Mouse (Mus musculus) neural tube, embryonic 13.5 days (tissue): ENCODE results near the gene Prpf31. TPM values are rescaled to one million over a fixed set of nuclear protein-coding genes. Genes with fewer than 3 reads are reported as not detected.
"Not testable (repeated sequence)": the region's sequence is repeated elsewhere in the genome, so short reads cannot be mapped to it uniquely, and the experiment has no call there.

Experiments used
- ATAC-seq: fragments of 200-750 bp; cut with Nextera tagmentation; 2 replicates; pipeline ENCODE4 v1.8.0; 2017; ENCODE audit warnings: low read depth, mild to moderate bottlenecking, moderate TSS enrichment, moderate library complexity
- H3K27ac ChIP-seq: fragments of 300-500 bp; sonication (generic); replicated peaks from 2 replicates; pipeline ENCODE4 v1.5.1; 2015; ENCODE audit warnings: moderate library complexity, mild to moderate bottlenecking, inconsistent platforms
- H3K27me3 ChIP-seq: fragments of 300-500 bp; sonication (generic); 2 replicates; pipeline ENCODE4 v1.6.1; 2015; ENCODE audit warnings: mild to moderate bottlenecking, inconsistent platforms
- H3K36me3 ChIP-seq: fragments of 300-500 bp; sonication (generic); 2 replicates; pipeline ENCODE4 v1.6.1; 2015; ENCODE audit warnings: mild to moderate bottlenecking, inconsistent platforms
- H3K4me1 ChIP-seq: fragments of 300-500 bp; sonication (generic); replicated peaks from 2 replicates; pipeline ENCODE4 v1.6.1; 2015; ENCODE audit warnings: inconsistent platforms
- H3K4me2 ChIP-seq: fragments of 300-500 bp; sonication (generic); 2 replicates; pipeline ENCODE4 v1.6.1; 2015; ENCODE audit warnings: inconsistent platforms, mild to moderate bottlenecking, moderate library complexity
- H3K4me3 ChIP-seq: fragments of 300-500 bp; sonication (generic); 2 replicates; pipeline ENCODE4 v1.5.1; 2015; ENCODE audit warnings: mild to moderate bottlenecking, inconsistent platforms
- H3K9ac ChIP-seq: fragments of 300-500 bp; sonication (generic); 2 replicates; pipeline ENCODE4 v1.6.1; 2015; ENCODE audit warnings: moderate library complexity, mild to moderate bottlenecking, inconsistent platforms
- H3K9me3 ChIP-seq: fragments of 300-500 bp; sonication (generic); 2 replicates; pipeline ENCODE4 v1.6.1; 2016; ENCODE audit warnings: inconsistent platforms
- WGBS: fragments of 180-500 bp; shearing (Covaris S2); methylation state at CpG from one replicate; pipeline ENCODE4 v1.1.7; 2015; 5-methylcytosine and 5-hydroxymethylcytosine counted together
- polyA plus RNA-seq: library from polyadenylated mRNA; unstranded; fragments of >200 nt; fragmentation: Nextera tagmentation; extraction: Ambion mirVana; gene quantifications from 2 replicates; pipeline ENCODE4 v1.2.1, GENCODE M21; 2015

The Prpf31 gene
- polyA plus RNA-seq, result 98.6 and 100 TPM in 2 replicates

DNA sequence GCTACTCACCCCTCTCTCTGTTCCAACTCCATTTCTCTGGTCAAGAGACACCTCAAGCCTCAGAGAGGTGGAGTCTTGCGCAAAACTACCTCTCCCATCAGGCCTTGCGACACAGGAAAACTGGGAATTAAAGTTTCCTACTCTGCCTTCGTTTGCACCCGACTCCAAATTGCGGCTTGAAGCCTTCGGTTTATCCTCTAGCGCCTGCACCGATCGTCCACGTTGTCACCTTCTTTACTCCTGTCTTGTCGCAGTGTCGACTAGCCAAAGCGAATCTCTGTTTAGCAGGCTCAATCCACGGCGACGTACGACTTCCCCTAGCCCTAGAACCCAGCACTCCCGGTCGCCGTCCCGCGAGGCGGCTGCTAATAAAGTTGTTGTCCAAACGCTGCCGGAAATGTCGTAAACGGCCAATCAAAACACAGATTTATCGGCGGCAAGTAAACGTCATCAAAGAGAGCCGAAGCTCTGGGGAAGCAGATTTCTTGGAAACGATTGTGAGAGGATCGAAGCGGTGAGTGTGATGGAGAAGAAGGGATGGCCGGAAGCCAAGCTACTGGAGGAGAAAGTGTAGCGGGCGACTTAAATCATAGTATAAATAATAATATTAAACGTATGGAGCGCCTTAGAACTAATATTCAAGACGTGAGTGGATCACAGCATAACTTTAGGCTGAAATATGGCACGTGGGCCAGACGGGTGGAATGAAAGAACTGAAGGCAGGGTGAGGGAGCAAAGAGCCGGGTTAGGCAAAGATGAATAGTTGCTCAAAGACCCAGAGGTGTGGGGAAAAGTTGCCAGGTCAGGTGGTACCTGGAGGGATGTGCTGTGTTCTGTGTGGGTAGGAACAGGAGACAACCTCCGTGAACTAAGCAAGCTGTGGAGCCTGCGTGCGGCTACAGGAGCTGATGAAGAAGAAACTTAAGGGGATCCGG is at the start of gene Prpf31, which contains the start of gene Tfpt:
Gene Prpf31 (plus strand): TSS at position 443 of the 935 bp plus-strand sequence.
Gene Tfpt (minus strand): TSS at position 387 of the 935 bp plus-strand sequence.
- Histone ChIP-seq H3K4me2 (peak within 1 kb of the TSS; percentile 99), H3K36me3 (peaks cover 35% of the 10 kb centered on the region), H3K9me3 (no peaks in the 10 kb centered on the region), H3K9ac (peak within 1 kb of the TSS; percentile 89), H3K27me3 (no peaks in the 10 kb centered on the region), H3K27ac (peak within 1 kb of the TSS; percentile 84), H3K4me1 (peaks cover 38% of the 10 kb centered on the region), H3K4me3 (peak within 1 kb of the TSS; percentile 73)
- WGBS, result under 1% methylated on average over 47 of the region's 47 CpGs
- ATAC-seq, result peak; percentile 85

- H3K27ac ChIP-seq, result no peak overlapping the region
- no peak for ATAC-seq
- H3K27me3 ChIP-seq, result no peaks in the 10 kb centered on the region
- H3K9ac ChIP-seq, result no peak overlapping the region
- H3K4me1 ChIP-seq, result no peaks in the 10 kb centered on the region
- WGBS, result 46% methylated on average over 2 of the region's 2 CpGs
- no peak overlapping the region for H3K4me3 ChIP-seq
- H3K9me3 ChIP-seq, result no peaks in the 10 kb centered on the region
- H3K4me2 ChIP-seq, result no peak overlapping the region
- no peaks in the 10 kb centered on the region for H3K36me3 ChIP-seq
Measured at GRCm38 (mm10) chr7:3580029-3580428, 49.8 kb upstream of the Prpf31 start.

- no peak for ATAC-seq
- no peak overlapping the region for H3K27ac ChIP-seq
Measured at GRCm38 (mm10) chr7:3585763-3586162, 44.0 kb upstream of the Prpf31 start.

GRCm38 (mm10) chr7:3586255-3586654 is 43.5 kb upstream of the Prpf31 start:
- ATAC-seq, result no peak

More at GRCm38 (mm10) chr7:3585763-3586162, 44.0 kb upstream of the Prpf31 start:
- Histone ChIP-seq H3K4me3 (no peak overlapping the region), H3K36me3 (no peaks in the 10 kb centered on the region), H3K4me2 (no peak overlapping the region), H3K9me3 (no peaks in the 10 kb centered on the region), H3K27me3 (no peaks in the 10 kb centered on the region), H3K9ac (no peak overlapping the region), H3K4me1 (no peaks in the 10 kb centered on the region)
- 19% methylated on average over 6 of the region's 6 CpGs for WGBS

GRCm38 (mm10) chr7:3587292-3587691 is 42.5 kb upstream of the Prpf31 start:
- Histone ChIP-seq H3K36me3 (no peaks in the 10 kb centered on the region), H3K27me3 (no peaks in the 10 kb centered on the region), H3K9ac (no peak overlapping the region), H3K9me3 (no peaks in the 10 kb centered on the region), H3K4me3 (no peak overlapping the region), H3K4me2 (no peak overlapping the region), H3K27ac (no peak overlapping the region), H3K4me1 (no peaks in the 10 kb centered on the region)
- ATAC-seq, result no peak
- WGBS, result 80% methylated on average over 1 of the region's 1 CpGs

More at GRCm38 (mm10) chr7:3586255-3586654, 43.5 kb upstream of the Prpf31 start:
- H3K36me3 ChIP-seq, result no peaks in the 10 kb centered on the region
- no peak overlapping the region for H3K9ac ChIP-seq
- no peak overlapping the region for H3K4me3 ChIP-seq
- no peaks in the 10 kb centered on the region for H3K9me3 ChIP-seq
- no peak overlapping the region for H3K27ac ChIP-seq
- 4% methylated on average over 5 of the region's 5 CpGs for WGBS
- no peaks in the 10 kb centered on the region for H3K27me3 ChIP-seq
- H3K4me1 ChIP-seq, result no peaks in the 10 kb centered on the region
- H3K4me2 ChIP-seq, result no peak overlapping the region

- H3K4me1 ChIP-seq, result no peaks in the 10 kb centered on the region
- WGBS, result 81% methylated on average over 3 of the region's 3 CpGs
- no peak overlapping the region for H3K4me3 ChIP-seq
- H3K4me2 ChIP-seq, result no peak overlapping the region
- no peaks in the 10 kb centered on the region for H3K27me3 ChIP-seq
- no peaks in the 10 kb centered on the region for H3K9me3 ChIP-seq
- no peaks in the 10 kb centered on the region for H3K36me3 ChIP-seq
- no peak overlapping the region for H3K9ac ChIP-seq
- no peak overlapping the region for H3K27ac ChIP-seq
- no peak for ATAC-seq
Measured at GRCm38 (mm10) chr7:3590550-3590949, 39.2 kb upstream of the Prpf31 start.

DNA sequence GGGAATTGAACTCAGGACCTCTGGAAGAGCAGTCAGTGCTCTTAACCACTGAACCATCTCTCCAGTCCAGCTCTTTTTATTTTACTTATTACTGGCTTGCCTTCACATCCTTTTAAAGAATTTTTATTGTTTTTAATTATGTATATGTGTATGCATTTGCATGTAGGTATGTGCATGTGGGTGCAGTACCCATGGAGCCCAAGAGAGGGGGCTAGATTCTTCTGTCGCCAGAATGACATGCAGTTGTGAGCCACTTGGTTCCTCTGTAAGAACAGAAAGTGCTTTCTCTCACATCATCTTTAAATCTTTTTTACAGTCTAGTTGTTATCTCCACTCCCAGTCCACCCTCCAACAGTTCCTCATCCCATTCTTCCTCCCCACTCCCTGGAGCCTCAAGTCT is 38.3 kb upstream of the Prpf31 start:
- no peaks in the 10 kb centered on the region for H3K27me3 ChIP-seq
- H3K4me3 ChIP-seq, result no peak overlapping the region
- 71% methylated on average over 1 of the region's 1 CpGs for WGBS
- no peaks in the 10 kb centered on the region for H3K36me3 ChIP-seq
- H3K9ac ChIP-seq, result no peak overlapping the region
- H3K27ac ChIP-seq, result no peak overlapping the region
- no peaks in the 10 kb centered on the region for H3K9me3 ChIP-seq
- no peaks in the 10 kb centered on the region for H3K4me1 ChIP-seq
- ATAC-seq, result no peak
- no peak overlapping the region for H3K4me2 ChIP-seq

- no peaks in the 10 kb centered on the region for H3K36me3 ChIP-seq
- no peaks in the 10 kb centered on the region for H3K9me3 ChIP-seq
- no peaks in the 10 kb centered on the region for H3K27me3 ChIP-seq
- no peak overlapping the region for H3K9ac ChIP-seq
- no peaks in the 10 kb centered on the region for H3K4me1 ChIP-seq
- H3K4me2 ChIP-seq, result no peak overlapping the region
- no peak overlapping the region for H3K27ac ChIP-seq
- ATAC-seq, result no peak
- H3K4me3 ChIP-seq, result no peak overlapping the region
Measured at GRCm38 (mm10) chr7:3593855-3594254, 35.9 kb upstream of the Prpf31 start.

DNA sequence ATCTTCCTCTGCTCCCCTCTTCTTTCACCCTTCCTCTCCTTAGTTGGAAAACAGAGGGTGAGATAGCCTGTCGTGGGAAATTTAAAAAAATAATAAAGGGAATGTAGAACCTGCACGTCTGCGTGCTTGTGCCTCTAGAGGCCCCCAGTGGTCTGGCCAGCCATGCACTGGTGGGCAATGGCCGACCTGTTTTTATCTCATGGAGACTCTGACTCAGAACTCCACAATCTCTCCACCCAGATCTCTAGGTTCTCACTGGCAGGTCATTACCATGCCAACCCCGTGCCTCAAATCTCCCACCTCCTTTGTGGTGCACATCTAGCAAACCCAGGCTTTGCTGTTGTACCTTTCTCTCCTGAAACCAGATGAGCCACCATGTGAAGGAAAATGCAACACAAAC is 35.1 kb upstream of the Prpf31 start:
- WGBS, result 29% methylated on average over 5 of the region's 5 CpGs
- H3K4me2 ChIP-seq, result 0 out of 2 replicates have a peak overlapping the region, but pooled peaks have one; percentile 18
- H3K4me3 ChIP-seq, result no peak overlapping the region

GRCm38 (mm10) chr7:3595146-3595545 is 34.6 kb upstream of the Prpf31 start:
- Histone ChIP-seq H3K4me2 (peak overlapping the region; percentile 18; the same call in 1 of the 2 replicates), H3K36me3 (no peaks in the 10 kb centered on the region), H3K4me3 (no peak overlapping the region), H3K9me3 (no peaks in the 10 kb centered on the region), H3K4me1 (no peaks in the 10 kb centered on the region), H3K9ac (no peak overlapping the region), H3K27me3 (no peaks in the 10 kb centered on the region), H3K27ac (no peak overlapping the region)
- 19% methylated on average over 9 of the region's 9 CpGs for WGBS
- no peak for ATAC-seq

More for the DNA sequence above, 35.1 kb upstream of the Prpf31 start:
- H3K36me3 ChIP-seq, result no peaks in the 10 kb centered on the region
- H3K27ac ChIP-seq, result no peak overlapping the region
- H3K27me3 ChIP-seq, result no peaks in the 10 kb centered on the region
- ATAC-seq, result no peak
- H3K9ac ChIP-seq, result no peak overlapping the region
- no peaks in the 10 kb centered on the region for H3K4me1 ChIP-seq
- no peaks in the 10 kb centered on the region for H3K9me3 ChIP-seq

GRCm38 (mm10) chr7:3597755-3598154 is 32.0 kb upstream of the Prpf31 start:
- not testable (repeated sequence) for H3K36me3 ChIP-seq, H3K9me3 ChIP-seq, H3K4me2 ChIP-seq, H3K4me3 ChIP-seq, H3K4me1 ChIP-seq, ATAC-seq, H3K27me3 ChIP-seq, H3K27ac ChIP-seq, H3K9ac ChIP-seq
- WGBS, result 50% methylated on average over 1 of the region's 1 CpGs

- Histone ChIP-seq H3K36me3 (no peaks in the 10 kb centered on the region), H3K27me3 (no peaks in the 10 kb centered on the region), H3K4me2 (no peak overlapping the region), H3K4me1 (no peaks in the 10 kb centered on the region), H3K27ac (no peak overlapping the region), H3K4me3 (no peak overlapping the region), H3K9ac (no peak overlapping the region), H3K9me3 (no peaks in the 10 kb centered on the region)
- peak; percentile 71 for ATAC-seq
- WGBS, result 12% methylated on average over 4 of the region's 4 CpGs
Measured at GRCm38 (mm10) chr7:3601119-3601518, 28.7 kb upstream of the Prpf31 start.
